Mouse (Mus musculus) c-Kit-positive CD71-positive TER-119-positive erythroid progenitor cells, embryonic 14.5 days (primary cell): Measurements from ENCODE around the gene Ankdd1a.

Experiments
- DNase-seq: peaks from one replicate; pipeline ENCODE4 v3.0.0-alpha.2; 2013; ENCODE audit warnings: low spot score

Gene Ankdd1a

DNA sequence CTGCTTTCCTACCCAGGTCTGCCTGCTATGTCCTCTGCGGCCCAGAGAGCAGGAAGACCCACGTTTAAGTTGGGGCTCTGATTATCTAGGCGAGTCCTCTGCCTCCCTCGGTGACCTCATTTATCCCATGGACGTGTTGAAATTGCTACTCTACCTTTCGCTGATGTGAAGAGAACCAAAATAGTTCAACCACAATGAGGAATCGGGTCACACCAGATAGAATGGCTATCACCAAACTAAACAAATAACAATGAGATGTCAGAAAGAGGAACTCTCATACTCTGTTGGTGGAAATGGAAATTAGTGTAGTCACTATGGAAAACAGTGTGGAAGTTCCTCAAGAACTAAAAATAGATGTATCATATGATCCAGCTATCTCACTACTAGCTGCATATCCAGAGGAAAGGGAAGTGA is 22.1 kb upstream of the Ankdd1a start:
- DNase-seq: no peak

DNA sequence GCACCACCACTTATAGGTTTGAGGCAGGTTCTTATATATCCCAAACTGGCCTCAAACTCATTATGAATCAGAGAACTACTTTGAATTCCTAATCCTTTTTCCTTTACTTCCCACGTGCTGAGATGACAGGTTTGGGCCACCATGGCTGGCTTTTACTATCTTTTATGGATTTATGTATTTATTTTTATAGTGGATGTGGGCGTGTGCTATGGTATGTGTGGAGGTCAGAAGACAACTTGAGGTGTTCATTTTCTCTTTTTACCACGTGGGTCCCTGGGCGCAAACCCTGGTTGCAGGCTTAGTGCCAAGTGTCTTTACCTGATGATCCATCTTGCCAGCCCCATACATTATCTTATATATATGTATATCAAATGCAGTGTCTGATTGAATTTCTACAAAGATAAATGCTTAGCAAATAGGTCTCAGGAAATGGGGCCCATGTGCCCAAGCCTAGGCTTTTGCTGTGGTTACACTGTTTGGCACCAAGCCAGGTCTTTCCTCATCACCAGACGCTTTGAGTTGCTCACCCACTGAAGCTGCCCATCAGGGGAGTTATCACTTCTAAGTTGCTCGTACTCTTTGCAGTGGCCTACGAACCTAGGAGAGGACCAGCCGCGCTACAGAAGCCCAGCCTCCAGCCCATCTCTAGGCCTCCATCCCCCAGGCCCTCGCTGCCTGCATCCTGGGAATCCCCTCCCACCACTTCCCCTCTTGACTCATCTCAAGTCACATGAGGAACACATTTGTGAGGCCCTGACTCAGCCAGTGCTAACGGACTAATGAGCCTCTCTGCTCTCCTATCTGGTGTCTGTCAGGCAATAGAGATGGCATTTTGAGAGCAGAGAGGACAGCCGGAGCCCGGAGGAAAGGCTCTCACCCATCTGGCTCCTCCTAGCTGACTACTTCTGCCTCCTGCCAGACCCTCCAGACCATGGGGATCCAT is 21.4 kb upstream of the Ankdd1a start:
- no peak for DNase-seq

DNA sequence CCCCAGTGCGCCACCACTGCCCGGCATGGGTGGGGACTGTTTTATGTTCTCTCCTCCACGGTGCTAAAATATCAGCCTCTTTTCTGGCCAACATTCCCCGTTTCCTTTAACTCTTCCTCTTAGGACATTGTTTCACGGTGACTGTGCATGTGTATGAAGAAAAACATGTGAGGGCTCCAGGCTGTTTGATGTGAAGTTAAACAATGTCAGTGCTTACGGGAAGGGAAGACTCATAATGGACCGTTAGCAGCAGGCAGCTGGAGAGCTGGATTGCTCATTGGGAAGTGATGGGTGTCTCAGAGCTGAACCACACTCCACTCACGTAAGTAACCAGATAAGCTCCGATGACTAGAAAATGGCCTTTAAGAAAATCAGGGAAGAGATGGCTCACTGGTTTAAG is 19.7 kb upstream of the Ankdd1a start:
- DNase-seq: no peak

DNA sequence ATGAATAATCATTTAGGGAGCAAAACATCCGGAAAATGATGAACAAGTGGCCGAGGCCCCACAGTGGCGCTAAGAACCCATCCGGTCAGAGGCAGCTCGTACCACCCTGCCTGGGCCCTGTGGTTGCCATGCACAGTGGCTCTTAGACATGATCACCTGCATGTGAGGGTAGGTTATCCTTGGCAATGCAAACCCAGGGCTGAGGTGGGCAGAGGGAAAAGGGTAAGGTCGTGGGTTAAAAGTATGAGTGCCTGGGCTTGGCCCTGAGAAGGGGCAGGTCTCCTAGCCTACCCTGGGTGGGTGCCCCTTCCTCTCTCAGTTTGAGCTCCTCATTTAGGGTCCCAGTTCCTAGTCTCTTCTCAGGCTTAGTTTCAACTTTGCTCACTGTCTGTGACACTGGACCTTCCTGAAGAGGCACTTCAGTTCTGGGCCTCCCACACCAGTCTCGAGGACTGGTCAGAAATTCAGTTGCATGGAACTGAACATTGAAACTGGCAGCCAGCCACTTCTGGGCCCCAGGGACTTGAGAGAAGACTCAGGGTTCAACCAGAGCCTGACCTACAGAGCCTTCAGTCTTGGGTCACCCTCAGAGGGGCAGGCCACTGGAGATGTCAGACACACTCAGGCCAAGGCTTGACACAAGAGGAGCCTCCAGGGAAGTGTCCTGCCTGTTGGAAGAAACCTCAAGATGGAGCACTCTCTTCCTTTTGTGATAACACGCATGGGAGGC is 18.1 kb upstream of the Ankdd1a start:
- no peak for DNase-seq

DNA sequence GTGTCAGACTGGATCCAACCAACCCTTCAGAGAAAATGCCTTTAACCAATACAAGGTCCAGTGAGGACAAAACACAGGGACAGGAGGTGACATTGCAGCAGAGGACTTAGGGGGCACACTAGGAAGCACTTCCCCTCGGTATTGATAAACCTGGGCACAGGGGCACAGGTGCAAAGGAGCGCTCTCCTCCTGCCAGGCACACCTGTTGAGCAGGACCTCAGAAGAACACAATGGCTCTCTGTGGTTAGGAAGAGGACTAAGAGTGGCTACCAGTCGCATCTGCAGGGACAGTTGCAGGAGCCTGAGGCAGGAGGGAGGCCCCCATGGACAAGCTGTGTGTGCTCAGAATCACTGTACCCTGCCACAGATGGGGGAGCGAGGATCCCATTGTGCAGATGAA is 16.5 kb upstream of the Ankdd1a start:
- DNase-seq: no peak

DNA sequence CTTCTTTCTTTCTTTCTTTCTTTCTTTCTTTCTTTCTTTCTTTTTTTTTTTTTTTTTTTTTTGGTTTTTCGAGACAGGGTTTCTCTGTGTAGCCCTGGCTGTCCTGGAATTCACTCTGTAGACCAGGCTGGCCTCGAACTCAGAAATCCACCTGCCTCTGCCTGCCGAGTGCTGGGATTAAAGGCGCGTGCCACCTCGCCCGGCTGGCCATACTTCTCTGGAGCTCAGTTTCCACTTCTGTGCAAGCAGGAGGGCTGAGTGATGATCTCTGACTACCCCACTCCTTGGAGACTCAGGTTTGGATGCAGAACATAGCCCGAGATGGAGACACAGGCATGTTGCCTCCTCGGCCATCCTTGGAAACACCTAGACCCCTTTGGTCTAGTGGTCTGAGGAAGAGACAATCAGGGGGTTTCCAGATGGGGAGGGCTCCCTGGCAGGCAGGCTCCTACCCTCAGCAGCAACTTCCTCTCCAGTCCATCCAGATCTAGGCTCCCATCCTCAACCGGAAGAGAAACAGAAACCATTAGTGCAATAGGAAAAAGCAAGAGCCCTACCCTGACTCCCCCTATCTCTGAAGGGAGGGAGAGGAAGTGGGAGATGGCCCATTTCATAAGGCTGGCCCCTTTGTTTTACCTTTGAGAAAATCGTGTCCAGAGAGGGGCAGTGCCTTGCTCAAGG is 15.9 kb upstream of the Ankdd1a start:
- no peak for DNase-seq

DNA sequence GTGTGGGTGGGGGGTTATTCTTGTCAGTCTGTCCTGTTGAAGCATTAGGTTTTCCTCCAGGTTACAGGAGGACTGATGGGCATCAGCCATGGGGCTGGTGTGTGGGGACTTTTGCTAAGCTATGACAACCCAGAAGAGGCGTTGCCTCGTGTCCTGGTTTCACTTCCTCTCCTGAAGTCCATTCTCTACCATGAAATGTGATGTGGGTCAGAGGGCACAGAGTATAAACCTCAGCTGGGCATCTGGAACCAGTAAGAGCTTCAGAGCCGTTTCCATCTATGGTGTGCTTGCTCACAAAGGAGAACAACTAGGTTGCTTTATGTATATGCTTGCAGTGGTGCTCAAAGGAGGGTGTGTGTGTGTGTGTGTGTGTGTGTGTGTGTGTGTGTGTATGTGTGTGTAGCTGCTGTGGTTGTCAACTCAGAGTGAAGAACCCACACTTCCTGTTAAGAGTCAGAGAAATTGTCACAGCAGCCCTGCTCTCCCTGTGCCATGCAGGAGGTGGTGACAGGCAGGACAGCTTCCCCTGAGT is 15.3 kb upstream of the Ankdd1a start:
- DNase-seq: no peak

DNA sequence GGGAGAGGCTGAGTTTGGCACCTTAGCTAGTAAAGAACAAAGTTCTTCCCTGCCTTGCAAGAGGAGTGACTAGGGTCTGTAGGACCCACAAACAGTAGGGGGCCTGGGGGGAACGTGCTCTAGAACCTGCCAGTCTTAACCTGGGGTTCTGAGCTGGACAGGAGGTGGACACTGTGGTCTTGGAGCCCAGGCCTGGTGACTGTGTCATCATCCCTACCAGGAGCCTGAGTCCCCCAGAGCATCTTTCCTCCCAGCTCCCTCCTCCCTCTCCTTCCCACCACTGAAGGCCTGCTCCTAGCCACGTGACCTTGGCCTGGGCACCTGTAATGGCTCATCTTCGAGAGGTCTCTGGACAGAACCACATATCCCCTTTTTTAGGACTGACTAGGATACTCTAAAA is 14.1 kb upstream of the Ankdd1a start:
- DNase-seq: no peak

DNA sequence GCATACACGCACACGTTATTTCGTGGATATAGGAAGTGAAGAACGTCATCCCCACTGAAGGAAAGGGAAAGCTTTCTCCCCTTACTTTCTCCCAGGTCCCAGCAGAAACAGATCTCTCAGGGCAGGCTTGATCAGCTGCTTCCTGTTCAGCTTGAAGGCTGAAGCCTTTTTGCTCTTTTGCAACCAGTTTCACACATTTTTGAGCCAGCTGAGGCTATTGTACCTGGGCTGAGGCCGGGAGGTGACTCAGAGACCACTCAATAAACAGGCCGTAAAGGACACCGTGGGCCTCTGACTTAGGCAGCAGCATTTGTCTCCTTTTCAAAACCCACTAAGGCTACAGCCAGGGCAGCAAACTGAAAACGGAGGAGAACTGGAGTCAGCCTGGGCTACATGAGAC is 13.0 kb upstream of the Ankdd1a start:
- no peak for DNase-seq

DNA sequence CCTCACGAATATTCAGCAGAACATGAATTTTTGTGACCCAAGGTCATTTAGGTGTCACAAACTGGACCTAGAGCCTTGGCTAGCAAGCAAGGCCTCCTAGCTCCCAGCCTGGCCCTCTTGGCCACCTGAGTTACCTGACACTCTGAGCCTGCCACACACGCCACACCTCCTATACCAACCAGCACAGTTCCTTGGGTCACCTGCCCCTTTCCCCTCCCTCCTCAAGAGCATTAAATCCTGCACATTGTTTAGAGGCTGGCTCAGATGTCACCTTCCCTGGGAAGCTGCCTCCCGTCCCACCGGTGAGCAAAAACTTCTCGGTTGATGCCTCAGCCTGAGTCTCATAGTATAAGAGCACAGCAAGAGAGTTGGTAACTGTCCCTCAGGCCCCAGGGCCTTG is 11.3 kb upstream of the Ankdd1a start:
- DNase-seq: no peak

DNA sequence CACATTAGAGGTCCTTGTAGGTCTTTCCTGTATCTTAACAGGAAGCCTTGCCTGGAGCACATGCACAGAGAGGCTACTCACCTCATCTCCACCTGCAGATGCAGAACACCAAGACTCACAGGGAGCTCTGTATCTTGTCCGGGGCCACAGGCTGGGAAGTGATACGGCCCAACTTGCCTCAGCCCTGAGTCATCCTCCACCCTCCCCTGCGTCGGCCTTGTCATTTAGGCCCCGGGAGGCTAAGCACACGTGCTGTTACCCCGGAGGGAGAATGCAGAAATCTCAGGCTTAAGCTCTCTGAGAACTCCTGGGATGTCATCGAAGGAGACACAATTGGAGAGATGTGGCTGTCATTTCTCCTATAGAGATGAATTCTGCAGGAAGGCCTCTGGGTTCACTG is 9.7 kb upstream of the Ankdd1a start:
- peak; percentile 69 for DNase-seq

DNA sequence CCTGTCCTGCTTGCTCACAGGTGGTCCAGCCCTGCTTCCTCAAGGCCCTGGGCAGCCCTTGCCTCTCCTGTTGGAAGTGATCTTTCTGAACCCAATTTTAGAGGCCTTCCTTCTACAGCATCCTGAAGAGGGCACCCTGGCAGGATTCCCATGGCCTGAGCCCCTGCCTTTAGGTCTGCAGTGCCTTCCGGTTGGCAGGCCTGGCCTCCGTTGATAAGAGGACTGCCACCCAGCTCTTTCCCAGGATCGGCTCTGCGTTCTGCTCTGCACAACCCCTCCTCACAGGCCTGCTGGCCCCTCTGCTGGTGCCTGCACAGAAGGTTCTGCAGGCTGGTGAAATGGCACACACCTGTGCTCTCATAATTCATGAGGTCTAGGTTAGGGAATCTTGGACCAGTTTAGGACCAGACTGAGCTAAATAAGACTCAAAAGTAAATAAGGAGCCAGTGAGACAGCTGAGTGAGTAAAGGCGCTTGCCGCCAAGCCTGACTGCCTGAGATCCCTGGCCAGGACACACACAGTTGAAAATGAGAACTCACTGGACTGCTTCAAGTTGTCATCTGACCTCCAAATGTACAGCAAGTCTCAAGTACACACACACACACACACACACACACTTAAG is 8.5 kb upstream of the Ankdd1a start:
- peak; percentile 69 for DNase-seq

DNA sequence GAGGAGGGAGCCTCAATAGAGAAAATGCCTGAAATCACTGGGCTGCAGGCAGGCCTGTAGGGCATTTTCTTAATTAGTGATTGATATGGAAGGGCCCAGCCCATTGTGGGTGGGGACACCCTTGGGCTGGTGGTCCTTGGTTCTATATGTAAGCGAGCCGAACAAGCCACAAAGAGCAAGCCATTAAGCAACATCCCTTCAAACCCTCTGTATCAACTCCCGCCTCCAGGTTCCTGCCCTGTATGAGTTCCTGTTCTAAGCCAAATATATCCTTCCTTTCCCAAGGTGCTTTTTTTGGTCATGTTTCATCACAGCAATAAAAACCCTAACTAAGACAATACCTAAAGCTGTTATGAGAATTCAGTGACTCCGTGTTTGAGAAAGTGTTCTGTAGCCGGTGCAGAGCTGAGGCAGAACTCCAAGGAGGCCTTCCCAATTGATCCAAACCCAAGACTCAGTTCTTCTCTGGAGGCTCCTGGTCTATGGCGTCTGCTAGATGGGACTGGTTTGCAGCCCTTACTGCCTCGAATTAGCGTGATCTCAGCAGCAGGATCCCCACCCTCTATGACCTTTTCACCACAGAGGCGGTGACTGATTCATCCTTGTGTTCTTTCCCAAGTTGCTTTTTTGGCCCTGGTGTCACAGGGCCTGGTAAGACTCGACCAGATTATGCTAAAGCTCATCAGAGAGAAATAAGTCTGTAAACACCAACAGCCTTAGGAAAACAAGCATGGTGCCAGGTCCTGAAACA is 5.6 kb upstream of the Ankdd1a start:
- no peak for DNase-seq

DNA sequence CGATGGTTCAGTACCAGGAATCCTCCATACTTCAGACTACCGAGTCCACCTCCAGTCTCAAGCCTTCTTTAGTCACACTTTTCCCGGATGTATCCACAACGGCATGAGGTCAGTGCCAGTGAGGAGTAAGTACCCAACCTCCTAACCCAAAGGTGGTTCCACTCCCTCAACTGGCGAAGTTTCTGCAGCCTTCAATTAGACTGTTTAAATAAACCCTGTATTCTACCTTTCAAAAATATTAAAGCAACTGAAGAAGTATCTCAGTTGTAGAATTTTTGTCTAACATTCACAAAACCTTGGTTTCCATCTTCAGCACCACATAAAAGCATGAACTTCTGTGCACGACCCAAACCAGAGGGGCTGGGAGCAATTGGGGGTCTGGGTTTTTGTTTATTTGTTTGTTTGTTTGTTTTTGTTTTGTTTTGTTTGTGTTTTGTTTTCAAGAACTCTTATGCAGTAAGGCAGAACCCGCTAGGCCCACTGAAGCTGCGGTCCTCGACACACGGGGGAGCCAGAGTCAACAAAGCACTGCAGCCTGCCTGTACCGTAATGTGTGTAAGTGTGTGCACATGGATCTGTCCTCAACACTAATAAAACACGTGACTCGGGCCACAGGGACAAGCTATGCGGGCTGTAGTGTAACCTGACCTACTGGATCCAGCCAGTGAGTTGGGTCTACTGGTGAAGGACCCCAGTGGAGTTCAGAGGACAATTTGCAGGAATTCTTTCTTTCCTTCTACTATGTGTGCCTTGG is 3.8 kb upstream of the Ankdd1a start:
- DNase-seq: peak; percentile 77

DNA sequence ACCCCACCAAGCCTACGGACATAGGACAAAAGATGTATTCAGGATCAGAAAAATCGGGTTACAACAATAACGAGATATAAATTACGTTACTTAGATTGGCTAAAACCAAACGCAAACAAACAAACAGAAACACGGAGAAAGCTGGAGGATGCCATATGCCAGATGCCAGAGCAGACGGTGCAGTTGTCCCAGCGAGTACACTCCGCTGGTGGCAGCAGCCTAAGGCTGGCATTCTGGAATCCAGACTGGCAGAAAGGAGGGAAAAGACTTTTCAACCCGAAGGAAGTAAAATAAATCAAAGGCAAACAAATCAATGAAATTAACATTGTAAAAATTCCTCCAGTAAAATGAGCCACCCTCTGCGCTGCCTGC is 498 bp upstream of the Ankdd1a start:
- DNase-seq: no peak

DNA sequence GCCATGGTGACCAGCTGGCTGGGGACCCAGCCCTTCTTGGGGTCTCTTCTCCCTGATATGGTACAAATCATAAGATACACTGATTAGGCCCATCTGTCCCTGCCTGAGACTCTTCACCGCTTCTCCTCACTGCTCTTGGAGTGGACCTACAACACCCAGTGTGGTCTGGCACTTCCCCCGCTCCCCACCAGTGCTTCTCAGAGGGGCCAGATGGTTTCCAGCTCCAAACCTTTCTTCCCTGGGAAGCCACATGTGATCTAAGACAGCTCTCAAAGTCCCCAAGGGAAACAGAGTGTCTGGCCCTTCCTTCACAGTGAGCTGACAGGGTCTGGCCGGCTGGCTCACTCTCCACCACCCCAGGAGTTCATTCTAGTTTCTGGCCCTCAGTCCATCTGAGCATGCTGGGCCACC is 5.1 kb downstream of the Ankdd1a start:
- DNase-seq: no peak

DNA sequence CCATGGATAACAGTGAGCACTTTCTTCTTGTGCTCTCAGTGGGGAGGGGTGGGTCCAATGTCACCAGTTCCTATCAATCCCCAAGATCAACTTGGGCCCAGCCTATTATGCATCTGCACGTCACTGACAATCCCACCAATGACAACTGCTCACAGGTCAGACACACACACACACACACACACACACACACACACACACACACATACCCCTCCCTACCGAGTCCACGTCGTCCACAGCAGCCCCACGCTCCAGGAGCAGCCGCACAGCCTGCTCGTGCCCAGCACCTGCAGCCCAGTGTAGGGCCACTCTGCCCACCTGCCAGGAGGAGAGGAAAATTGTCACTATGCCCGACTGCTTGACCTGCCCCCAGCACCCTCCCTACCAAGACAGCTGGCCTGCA is 5.6 kb downstream of the Ankdd1a start:
- no peak for DNase-seq

DNA sequence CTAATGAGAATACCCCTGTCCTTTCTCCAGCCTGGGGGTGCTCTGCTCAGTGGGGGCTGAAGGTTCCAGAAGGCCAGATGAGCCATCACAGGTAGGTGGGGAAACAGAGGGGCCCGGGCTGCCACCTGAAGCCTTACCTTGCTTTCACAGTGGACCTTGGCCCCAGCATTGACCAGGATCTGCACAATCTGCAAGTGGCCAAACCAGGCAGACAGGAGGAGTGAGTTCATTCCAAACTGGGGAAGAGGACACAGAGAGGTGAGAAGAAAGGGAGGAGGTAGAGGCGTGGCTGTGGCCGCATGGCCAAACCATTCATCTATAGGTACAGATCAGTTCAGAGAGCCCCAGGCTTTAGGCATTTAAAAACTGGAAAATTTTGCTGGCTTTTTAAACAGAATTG is 7.5 kb downstream of the Ankdd1a start:
- no peak for DNase-seq

DNA sequence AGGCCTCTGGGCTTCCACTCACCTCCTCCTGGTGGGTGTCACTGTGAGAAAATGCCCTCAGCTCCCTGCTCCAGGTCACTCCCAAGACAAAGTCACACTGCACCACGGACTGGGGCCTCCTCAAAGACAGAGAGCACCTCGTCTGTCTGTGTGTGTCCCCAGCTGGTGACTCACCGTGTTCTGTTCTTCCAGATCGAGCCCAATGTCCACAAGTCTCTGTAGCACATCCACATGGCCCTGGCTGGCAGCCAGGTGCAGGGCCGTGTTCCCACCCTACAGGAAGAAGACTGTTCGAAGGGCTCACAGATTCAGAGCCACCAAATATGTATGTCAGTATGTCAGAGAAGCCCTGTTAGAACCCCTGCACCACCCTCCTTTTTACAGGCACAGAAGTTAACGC is 11.5 kb downstream of the Ankdd1a start:
- no peak for DNase-seq

DNA sequence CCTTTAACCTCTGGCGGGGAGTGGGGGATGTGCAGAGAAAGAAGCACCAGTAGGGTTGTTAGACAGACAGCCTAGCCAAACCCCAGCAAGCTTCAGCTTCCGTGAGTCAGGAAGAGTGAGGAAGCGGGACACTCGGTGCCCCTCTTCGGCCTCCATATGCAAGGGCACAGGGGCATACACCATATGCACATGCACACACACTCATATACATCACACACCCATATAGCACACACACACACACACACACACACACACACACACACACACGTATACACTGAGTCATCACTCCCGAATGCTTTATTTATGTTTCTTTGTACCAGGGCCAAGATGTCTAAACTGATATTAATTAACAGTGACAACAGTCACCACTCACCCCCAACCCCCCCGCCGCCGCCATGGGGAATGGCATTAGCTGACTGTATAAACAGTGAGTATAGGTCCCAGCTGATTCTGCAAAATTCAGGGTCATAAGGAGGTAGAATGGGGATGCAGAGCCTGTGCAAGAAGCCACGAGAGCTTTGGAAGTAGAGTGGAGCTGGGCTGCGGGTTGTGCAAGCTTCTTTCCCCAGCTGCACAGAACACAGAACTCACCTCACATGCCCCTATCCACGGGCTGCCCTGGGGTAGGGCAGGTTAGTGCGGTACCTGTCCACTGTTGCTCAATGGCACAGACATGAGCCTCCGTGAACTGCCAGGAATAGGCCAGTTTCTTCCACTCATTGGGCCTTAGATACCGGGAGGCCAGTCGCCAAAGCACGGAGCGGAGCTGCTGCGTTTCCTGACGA is 17.1 kb downstream of the Ankdd1a start:
- DNase-seq: no peak
